Mouse (Mus musculus): ENCODE results near the gene Vezf1. TPM values are rescaled to one million over a fixed set of nuclear protein-coding genes. Genes with fewer than 3 reads are reported as not detected.

Gene Vezf1
- total RNA-seq, 4 experiments from 2014 or later = 98.6 to 102 (median 98.9) TPM

GRCm38 (mm10) chr11:88123021-88123420 is 54.9 kb downstream of the Vezf1 start:
- DNase-seq (ENCODE audit: low spot score in 2 of 2) = no peak

DNA sequence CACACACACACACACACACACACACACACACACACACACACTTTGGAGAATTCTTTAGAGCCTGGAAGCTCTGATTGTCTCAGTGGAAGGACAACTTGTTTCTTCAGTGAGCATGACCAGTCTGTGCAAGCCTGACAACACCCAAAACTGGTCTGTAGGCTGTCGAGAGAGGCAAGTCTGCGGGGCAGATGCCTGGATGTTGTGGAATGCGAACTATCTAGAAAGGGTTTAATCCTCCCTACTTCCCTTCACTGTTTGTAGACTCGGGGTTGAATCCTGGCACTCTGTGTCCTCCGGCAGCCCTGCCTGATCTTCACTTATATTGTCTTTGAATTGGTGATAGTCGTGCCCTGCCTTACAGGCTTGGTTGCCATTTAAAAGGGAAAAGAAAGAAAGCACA is 55.7 kb downstream of the Vezf1 start:
- no peak for DNase-seq (ENCODE audit: low spot score in 2 of 2)

GRCm38 (mm10) chr11:88125483-88125882 is 57.4 kb downstream of the Vezf1 start:
- DNase-seq (ENCODE audit: low spot score in 2 of 2) = no peak

GRCm38 (mm10) chr11:88126306-88126793 is 58.3 kb downstream of the Vezf1 start:
- no peak for DNase-seq (ENCODE audit: low spot score in 2 of 2)

GRCm38 (mm10) chr11:88128461-88128860 is 60.4 kb downstream of the Vezf1 start:
- DNase-seq (ENCODE audit: low spot score in 2 of 2) = no peak

DNA sequence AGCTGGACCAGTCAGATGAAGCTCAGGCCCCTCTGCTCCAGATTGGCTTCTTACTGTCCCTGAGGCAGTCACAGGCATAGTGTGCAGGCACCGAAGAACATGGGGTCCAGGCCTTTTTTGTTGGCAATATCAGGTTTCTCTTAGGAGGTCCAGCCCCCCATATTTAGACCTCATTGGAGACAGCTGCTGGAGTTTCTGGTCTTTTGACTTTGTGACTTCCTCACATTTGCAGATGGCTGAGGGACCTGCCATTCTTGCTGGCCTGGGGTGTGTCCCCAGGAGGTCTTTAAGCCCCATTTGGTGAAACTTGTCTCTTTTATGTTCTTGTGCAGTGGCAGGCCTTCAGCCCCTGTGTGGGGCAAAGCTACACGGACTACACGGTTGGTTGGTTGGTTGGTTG is 61.2 kb downstream of the Vezf1 start:
- DNase-seq (ENCODE audit: low spot score in 2 of 2) = no peak

DNA sequence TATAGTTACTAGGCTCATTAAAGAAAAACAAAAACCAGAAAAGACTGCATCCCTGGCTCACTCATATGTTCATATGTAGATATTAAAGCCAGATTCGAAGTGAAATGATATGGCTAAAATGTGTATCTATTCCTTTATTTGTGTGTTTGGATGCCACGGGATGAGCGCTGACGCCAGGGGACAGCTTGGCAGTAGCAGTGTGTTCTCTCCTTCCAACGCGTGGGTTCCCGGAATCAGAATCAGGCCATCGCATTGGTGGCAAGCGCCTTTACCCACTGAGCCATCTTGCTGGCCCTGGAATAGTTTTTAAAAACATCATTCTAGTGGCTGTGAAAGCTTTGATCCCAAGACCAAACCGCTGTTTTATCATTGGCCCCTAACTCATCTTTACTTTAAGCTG is 61.9 kb downstream of the Vezf1 start:
- peak; percentile 59 to 61 for DNase-seq (ENCODE audit: low spot score in 2 of 2)

DNA sequence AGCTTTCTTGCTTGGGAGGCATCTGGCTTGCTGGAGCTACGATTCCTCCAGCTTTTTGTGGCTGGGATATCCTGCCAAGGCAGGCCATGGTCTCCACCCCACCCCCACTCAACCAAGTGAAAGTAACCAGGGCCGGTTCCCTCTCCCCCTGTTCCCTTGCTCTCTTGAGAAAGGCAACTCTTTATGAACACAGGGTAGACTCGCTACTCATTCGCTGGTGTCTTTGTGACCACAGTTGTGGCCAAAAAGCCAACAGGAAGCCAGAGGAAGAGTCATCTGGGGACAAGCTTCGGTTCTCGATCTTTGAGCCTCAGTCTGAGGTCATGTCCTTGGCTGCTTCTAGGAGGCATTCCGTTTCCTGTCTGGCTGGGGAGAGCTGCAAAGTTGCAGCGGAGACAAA is 63.8 kb downstream of the Vezf1 start:
- DNase-seq (ENCODE audit: low spot score in 2 of 2) = peak; percentile 69 to 71

Other genes with a start within 250 kb of the Vezf1 start
- gene Lpo, start 240.0 kb upstream of the Vezf1 start, total RNA-seq (2022) = not detected
- gene Mks1, start 215.1 kb upstream of the Vezf1 start, total RNA-seq (2022) = 1 to 10 TPM; 1.3 to 3.0 (median 1.6) TPM
- not detected for gene Epx, start 192.7 kb upstream of the Vezf1 start, total RNA-seq (2022)
- gene Olfr462, start 176.0 kb upstream of the Vezf1 start, total RNA-seq (2022) = not detected
- gene Olfr463, start 170.9 kb upstream of the Vezf1 start, total RNA-seq (2022) = not detected
- not detected for gene Olfr464, start 147.3 kb upstream of the Vezf1 start, total RNA-seq (2022)
- 100 to 1,000 TPM; 201 to 320 (median 253) TPM for gene Dynll2, start 80.7 kb upstream of the Vezf1 start, total RNA-seq (2022)
- gene Srsf1, start 20.9 kb upstream of the Vezf1 start, total RNA-seq (2022) = 10 to 100 TPM; 52.7 to 62.4 (median 59.0) TPM
- gene Cuedc1, start 29.8 kb downstream of the Vezf1 start, total RNA-seq (2022) = 100 to 1,000 TPM; 108 to 156 (median 116) TPM
- gene Mrps23, start 136.1 kb downstream of the Vezf1 start, total RNA-seq (2022) = 100 to 1,000 TPM; 119 to 149 (median 140) TPM
- gene Ccdc182, start 225.8 kb downstream of the Vezf1 start, total RNA-seq (2022) = not detected